Mouse (Mus musculus) 3134 (cell line): Measurements from ENCODE around the gene Hmx2.

ENCODE experiments used
- DNase-seq: peaks from one replicate; pipeline ENCODE4 v3.0.0-alpha.2; 2011; ENCODE audit warnings: low spot score; ENCODE audit not compliant: insufficient read length; ENCODE audit errors: extremely low read depth

Gene Hmx2

GRCm38 (mm10) chr7:131556116-131556515, 7.5 kb downstream of the Hmx2 start:
- no peak for DNase-seq

GRCm38 (mm10) chr7:131556541-131557271, 8.1 kb downstream of the Hmx2 start:
- no peak for DNase-seq

GRCm38 (mm10) chr7:131557751-131558150, 9.2 kb downstream of the Hmx2 start:
- DNase-seq, result no peak

- peak; percentile 90 for DNase-seq
Observed at GRCm38 (mm10) chr7:131559986-131560696, 11.6 kb downstream of the Hmx2 start, which contains the start of gene Bub3. Gene Bub3, plus strand, starts transcription at chr7:131560222.

- no peak for DNase-seq
Observed at GRCm38 (mm10) chr7:131560697-131561042, 12.1 kb downstream of the Hmx2 start.

GRCm38 (mm10) chr7:131575246-131575645, 26.7 kb downstream of the Hmx2 start:
- DNase-seq, result no peak

- DNase-seq, result peak; percentile 32
Observed at GRCm38 (mm10) chr7:131582178-131582577, 33.6 kb downstream of the Hmx2 start.

- no peak for DNase-seq
Observed at GRCm38 (mm10) chr7:131585551-131585950, 37.0 kb downstream of the Hmx2 start.

- no peak for DNase-seq
Observed at GRCm38 (mm10) chr7:131597779-131598482, 49.4 kb downstream of the Hmx2 start.

GRCm38 (mm10) chr7:131598483-131598824, 49.9 kb downstream of the Hmx2 start:
- DNase-seq, result no peak

GRCm38 (mm10) chr7:131602106-131602505, 53.5 kb downstream of the Hmx2 start:
- no peak for DNase-seq

GRCm38 (mm10) chr7:131603186-131603585, 54.6 kb downstream of the Hmx2 start:
- DNase-seq, result no peak

- no peak for DNase-seq
Observed at GRCm38 (mm10) chr7:131604946-131605345, 56.4 kb downstream of the Hmx2 start.

- no peak for DNase-seq
Observed at GRCm38 (mm10) chr7:131605481-131605880, 56.9 kb downstream of the Hmx2 start.
